Mouse (Mus musculus): ENCODE data around the gene Slc36a2. TPM values are rescaled to one million over a fixed set of nuclear protein-coding genes. Genes with fewer than 3 reads are reported as not detected.

The Slc36a2 gene
- polyA plus RNA-seq, 1 experiment from 2014 or later: 25.4 TPM

- Histone ChIP-seq H3K9ac (replicated peaks; ENCODE audit: low read depth) (no peak overlapping the region), H3K4me2 (replicated peaks; ENCODE audit: low read depth, low read length) (no peak overlapping the region), H3K9me3 (ENCODE audit: low read length) (no peaks in the 10 kb centered on the region), H3K27ac (ENCODE audit: low read length) (no peak overlapping the region), H3K4me1 (ENCODE audit: insufficient read depth, low read depth, low read length) (no peaks in the 10 kb centered on the region), H3K27me3 (replicated peaks; ENCODE audit: insufficient read depth, low read length) (no peaks in the 10 kb centered on the region), H3K4me3 (ENCODE audit: low read depth, low read length) (no peak overlapping the region), H3K36me3 (ENCODE audit: insufficient read depth, low read length) (no peaks in the 10 kb centered on the region)
- no peak for DNase-seq (ENCODE audit: low spot score)
- ATAC-seq: no peak
- 58% methylated on average over 6 of the region's 6 CpGs for WGBS
- TF ChIP-seq CTCF (IDR thresholded peaks at IDR 0.05) (no peak), EP300 (IDR thresholded peaks at IDR 0.05) (no peak)
Observed at GRCm38 (mm10) chr11:55209626-55210353, 24.9 kb upstream of the Slc36a2 start.

GRCm38 (mm10) chr11:55209032-55209431 lies 24.2 kb upstream of the Slc36a2 start:
- Histone ChIP-seq H3K4me1 (ENCODE audit: insufficient read depth, low read depth, low read length) (no peaks in the 10 kb centered on the region), H3K4me3 (ENCODE audit: low read depth, low read length) (no peak overlapping the region), H3K36me3 (ENCODE audit: insufficient read depth, low read length) (no peaks in the 10 kb centered on the region), H3K9ac (replicated peaks; ENCODE audit: low read depth) (no peak overlapping the region), H3K27ac (ENCODE audit: low read length) (no peak overlapping the region), H3K27me3 (replicated peaks; ENCODE audit: insufficient read depth, low read length) (no peaks in the 10 kb centered on the region), H3K9me3 (ENCODE audit: low read length) (no peaks in the 10 kb centered on the region), H3K4me2 (replicated peaks; ENCODE audit: low read depth, low read length) (no peak overlapping the region)
- TF ChIP-seq CTCF (IDR thresholded peaks at IDR 0.05): no peak
- TF ChIP-seq EP300 (IDR thresholded peaks at IDR 0.05): no peak
- DNase-seq (ENCODE audit: low spot score) (no peak), ATAC-seq (no peak)
- 49% methylated on average over 2 of the region's 2 CpGs for WGBS

GRCm38 (mm10) chr11:55208001-55208690 lies 23.3 kb upstream of the Slc36a2 start:
- ATAC-seq (no peak), DNase-seq (ENCODE audit: low spot score) (no peak)
- Histone ChIP-seq H3K9me3 (ENCODE audit: low read length) (no peaks in the 10 kb centered on the region), H3K9ac (replicated peaks; ENCODE audit: low read depth) (no peak overlapping the region), H3K4me2 (replicated peaks; ENCODE audit: low read depth, low read length) (no peak overlapping the region), H3K27me3 (replicated peaks; ENCODE audit: insufficient read depth, low read length) (no peaks in the 10 kb centered on the region), H3K36me3 (ENCODE audit: insufficient read depth, low read length) (no peaks in the 10 kb centered on the region), H3K4me1 (ENCODE audit: insufficient read depth, low read depth, low read length) (no peaks in the 10 kb centered on the region), H3K27ac (ENCODE audit: low read length) (no peak overlapping the region), H3K4me3 (ENCODE audit: low read depth, low read length) (no peak overlapping the region)
- no peak for TF ChIP-seq EP300 (IDR thresholded peaks at IDR 0.05)
- WGBS: 51% methylated on average over 6 of the region's 6 CpGs

- ATAC-seq (peak; percentile 39), DNase-seq (ENCODE audit: low spot score) (no peak)
- Histone ChIP-seq H3K4me1 (ENCODE audit: insufficient read depth, low read depth, low read length) (no peaks in the 10 kb centered on the region), H3K27ac (ENCODE audit: low read length) (no peak overlapping the region), H3K4me2 (replicated peaks; ENCODE audit: low read depth, low read length) (peak overlapping the region; percentile 98), H3K9ac (replicated peaks; ENCODE audit: low read depth) (peak overlapping the region; percentile 73), H3K4me3 (ENCODE audit: low read depth, low read length) (peak overlapping the region; percentile 80), H3K36me3 (ENCODE audit: insufficient read depth, low read length) (no peaks in the 10 kb centered on the region), H3K9me3 (ENCODE audit: low read length) (no peaks in the 10 kb centered on the region), H3K27me3 (replicated peaks; ENCODE audit: insufficient read depth, low read length) (no peaks in the 10 kb centered on the region)
- 1% methylated on average over 17 of the region's 17 CpGs for WGBS
- TF ChIP-seq EP300 (IDR thresholded peaks at IDR 0.05): no peak
- TF ChIP-seq CTCF (IDR thresholded peaks at IDR 0.05): no peak
Observed at GRCm38 (mm10) chr11:55204602-55205001, 19.7 kb upstream of the Slc36a2 start.

GRCm38 (mm10) chr11:55204159-55204596 lies 19.3 kb upstream of the Slc36a2 start, which contains the start of gene Slc36a1:
Gene Slc36a1 (plus strand): TSS chr11:55204350.
- DNase-seq (ENCODE audit: low spot score): peak; percentile 97
- H3K4me1 ChIP-seq (ENCODE audit: insufficient read depth, low read depth, low read length): no peaks in the 10 kb centered on the region
- H3K4me2 ChIP-seq (replicated peaks; ENCODE audit: low read depth, low read length): peak within 1 kb of the TSS; percentile 98
- H3K27me3 ChIP-seq (replicated peaks; ENCODE audit: insufficient read depth, low read length): no peaks in the 10 kb centered on the region
- 1% methylated on average over 31 of the region's 31 CpGs for WGBS
- H3K9ac ChIP-seq (replicated peaks; ENCODE audit: low read depth): peak within 1 kb of the TSS; percentile 73
- peak; percentile 97 for ATAC-seq
- H3K36me3 ChIP-seq (ENCODE audit: insufficient read depth, low read length): no peaks in the 10 kb centered on the region
- peak within 1 kb of the TSS; percentile 80 for H3K4me3 ChIP-seq (ENCODE audit: low read depth, low read length)
- TF ChIP-seq EP300 (IDR thresholded peaks at IDR 0.05) (no peak), CTCF (IDR thresholded peaks at IDR 0.05) (peak; percentile 100)
- H3K9me3 ChIP-seq (ENCODE audit: low read length): no peaks in the 10 kb centered on the region
- no peak within 1 kb of the TSS for H3K27ac ChIP-seq (ENCODE audit: low read length)

- no peaks in the 10 kb centered on the region for H3K4me1 ChIP-seq (ENCODE audit: insufficient read depth, low read depth, low read length)
- ATAC-seq (peak; percentile 35; the same call in 1 of the 2 replicates), DNase-seq (ENCODE audit: low spot score) (no peak)
- H3K4me3 ChIP-seq (ENCODE audit: low read depth, low read length): no peak overlapping the region
- H3K9me3 ChIP-seq (ENCODE audit: low read length): no peaks in the 10 kb centered on the region
- no peak overlapping the region for H3K27ac ChIP-seq (ENCODE audit: low read length)
- TF ChIP-seq EP300 (IDR thresholded peaks at IDR 0.05) (no peak), CTCF (IDR thresholded peaks at IDR 0.05) (no peak)
- no peak overlapping the region for H3K4me2 ChIP-seq (replicated peaks; ENCODE audit: low read depth, low read length)
- WGBS: 46% methylated on average over 8 of the region's 8 CpGs
- no peaks in the 10 kb centered on the region for H3K27me3 ChIP-seq (replicated peaks; ENCODE audit: insufficient read depth, low read length)
- no peaks in the 10 kb centered on the region for H3K36me3 ChIP-seq (ENCODE audit: insufficient read depth, low read length)
- H3K9ac ChIP-seq (replicated peaks; ENCODE audit: low read depth): no peak overlapping the region
Observed at GRCm38 (mm10) chr11:55197740-55198510, 13.0 kb upstream of the Slc36a2 start.

Measured in lung, postnatal 0 days (tissue).